Mouse (Mus musculus): Measurements from ENCODE around the gene Ergic1. TPM values are rescaled to one million over a fixed set of nuclear protein-coding genes. Genes with fewer than 3 reads are reported as not detected.

The Ergic1 gene
- polyA plus RNA-seq, 1 experiment from 2014 or later: 96.1 TPM

- ATAC-seq (replicated peaks; ENCODE audit: low FRiP score): no peak
- no peaks in the 10 kb centered on the region for H3K4me1 ChIP-seq (replicated peaks; ENCODE audit: control insufficient read depth, insufficient read depth, low read length)
- H3K36me3 ChIP-seq (ENCODE audit: control insufficient read depth, insufficient read depth, low read length): peaks cover 16% of the 10 kb centered on the region; the same call in 1 of the 2 replicates
- H3K9me3 ChIP-seq (ENCODE audit: control insufficient read depth, low read length): no peaks in the 10 kb centered on the region
- no peak overlapping the region for H3K4me3 ChIP-seq (ENCODE audit: low read depth, low read length)
- H3K27ac ChIP-seq (ENCODE audit: low read depth, low read length): no peak overlapping the region
- H3K9ac ChIP-seq (ENCODE audit: low read depth, low read length): no peak overlapping the region
- no peaks in the 10 kb centered on the region for H3K27me3 ChIP-seq (replicated peaks; ENCODE audit: control insufficient read depth, insufficient read depth, low read length)
- 87% methylated on average over 6 of the region's 6 CpGs for WGBS
- H3K4me2 ChIP-seq: no peak overlapping the region
- no peak for DNase-seq (ENCODE audit: low spot score)
Observed at GRCm38 (mm10) chr17:26623991-26624390, 62.7 kb downstream of the Ergic1 start.

DNA sequence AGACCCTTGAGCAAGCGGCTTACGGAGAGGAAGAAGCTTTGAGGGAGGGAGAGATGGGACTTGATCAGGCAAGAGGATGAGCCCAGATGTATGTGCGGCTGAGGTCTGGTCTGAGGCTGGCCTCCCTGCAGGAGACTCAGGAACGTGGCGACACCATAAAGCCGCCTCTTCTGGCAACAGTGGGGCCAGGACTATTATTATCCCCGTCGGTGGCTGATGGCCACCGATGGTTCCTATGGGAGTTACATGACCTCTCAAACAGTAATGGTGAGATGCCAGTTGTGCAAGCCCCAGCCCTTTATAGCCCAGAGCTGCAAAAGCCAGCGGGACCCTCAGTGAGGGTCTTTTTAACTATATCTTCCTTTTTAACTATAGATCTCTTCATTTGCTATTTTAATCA lies 63.7 kb downstream of the Ergic1 start:
- ATAC-seq (replicated peaks; ENCODE audit: low FRiP score) (no peak), DNase-seq (ENCODE audit: low spot score) (no peak)
- Histone ChIP-seq H3K27me3 (replicated peaks; ENCODE audit: control insufficient read depth, insufficient read depth, low read length) (no peaks in the 10 kb centered on the region), H3K9me3 (ENCODE audit: control insufficient read depth, low read length) (no peaks in the 10 kb centered on the region), H3K4me2 (no peak overlapping the region), H3K36me3 (ENCODE audit: control insufficient read depth, insufficient read depth, low read length) (peaks cover 21% of the 10 kb centered on the region; the same call in 1 of the 2 replicates), H3K4me3 (ENCODE audit: low read depth, low read length) (no peak overlapping the region), H3K9ac (ENCODE audit: low read depth, low read length) (no peak overlapping the region), H3K4me1 (replicated peaks; ENCODE audit: control insufficient read depth, insufficient read depth, low read length) (no peaks in the 10 kb centered on the region), H3K27ac (ENCODE audit: low read depth, low read length) (no peak overlapping the region)
- 88% methylated on average over 10 of the region's 10 CpGs for WGBS

DNA sequence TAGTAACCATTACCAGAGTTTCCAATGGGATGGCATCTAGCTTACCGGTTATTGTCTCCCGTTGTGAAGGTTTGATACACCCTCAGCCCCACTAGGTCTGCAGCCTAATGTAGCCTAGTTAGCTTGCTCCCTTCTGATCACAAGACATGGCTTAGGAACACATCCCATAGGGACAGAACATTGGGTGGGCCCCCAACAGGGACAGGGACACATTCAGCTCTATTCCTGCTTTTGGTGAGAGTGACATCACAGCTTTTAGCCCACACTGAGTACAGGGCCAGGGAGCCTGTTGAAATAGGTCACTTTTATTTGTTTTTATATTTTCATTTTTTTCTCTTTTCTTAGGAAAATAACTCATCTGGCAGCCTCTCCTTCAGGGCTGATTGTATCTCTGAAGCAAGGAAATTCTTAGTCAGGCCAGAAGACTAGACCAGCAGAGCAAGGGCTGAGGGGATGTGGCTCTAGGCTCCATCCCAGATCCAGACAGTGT lies 64.3 kb downstream of the Ergic1 start:
- Histone ChIP-seq H3K4me2 (no peak overlapping the region), H3K4me3 (ENCODE audit: low read depth, low read length) (no peak overlapping the region), H3K9me3 (ENCODE audit: control insufficient read depth, low read length) (no peaks in the 10 kb centered on the region), H3K27ac (ENCODE audit: low read depth, low read length) (no peak overlapping the region), H3K27me3 (replicated peaks; ENCODE audit: control insufficient read depth, insufficient read depth, low read length) (no peaks in the 10 kb centered on the region), H3K36me3 (ENCODE audit: control insufficient read depth, insufficient read depth, low read length) (peaks cover 24% of the 10 kb centered on the region; the same call in 1 of the 2 replicates), H3K4me1 (replicated peaks; ENCODE audit: control insufficient read depth, insufficient read depth, low read length) (no peaks in the 10 kb centered on the region), H3K9ac (ENCODE audit: low read depth, low read length) (no peak overlapping the region)
- ATAC-seq (replicated peaks; ENCODE audit: low FRiP score) (no peak), DNase-seq (ENCODE audit: low spot score) (no peak)
- 88% methylated on average over 2 of the region's 2 CpGs for WGBS

GRCm38 (mm10) chr17:26628479-26628878 lies 67.2 kb downstream of the Ergic1 start:
- 90% methylated on average over 6 of the region's 6 CpGs for WGBS
- no peak overlapping the region for H3K4me2 ChIP-seq
- DNase-seq (ENCODE audit: low spot score): no peak
- ATAC-seq (replicated peaks; ENCODE audit: low FRiP score): no peak
- H3K4me1 ChIP-seq (replicated peaks; ENCODE audit: control insufficient read depth, insufficient read depth, low read length): no peaks in the 10 kb centered on the region
- no peaks in the 10 kb centered on the region for H3K27me3 ChIP-seq (replicated peaks; ENCODE audit: control insufficient read depth, insufficient read depth, low read length)
- H3K27ac ChIP-seq (ENCODE audit: low read depth, low read length): no peak overlapping the region
- no peak overlapping the region for H3K9ac ChIP-seq (ENCODE audit: low read depth, low read length)
- no peaks in the 10 kb centered on the region for H3K9me3 ChIP-seq (ENCODE audit: control insufficient read depth, low read length)
- no peak overlapping the region for H3K4me3 ChIP-seq (ENCODE audit: low read depth, low read length)
- peaks cover 24% of the 10 kb centered on the region; the same call in 1 of the 2 replicates for H3K36me3 ChIP-seq (ENCODE audit: control insufficient read depth, insufficient read depth, low read length)

- Histone ChIP-seq H3K27ac (ENCODE audit: low read depth, low read length) (no peak overlapping the region), H3K4me1 (replicated peaks; ENCODE audit: control insufficient read depth, insufficient read depth, low read length) (no peaks in the 10 kb centered on the region), H3K27me3 (replicated peaks; ENCODE audit: control insufficient read depth, insufficient read depth, low read length) (no peaks in the 10 kb centered on the region), H3K4me2 (no peak overlapping the region), H3K9ac (ENCODE audit: low read depth, low read length) (no peak overlapping the region), H3K9me3 (ENCODE audit: control insufficient read depth, low read length) (no peaks in the 10 kb centered on the region), H3K4me3 (ENCODE audit: low read depth, low read length) (no peak overlapping the region), H3K36me3 (ENCODE audit: control insufficient read depth, insufficient read depth, low read length) (peaks cover 24% of the 10 kb centered on the region; the same call in 1 of the 2 replicates)
- WGBS: 85% methylated on average over 3 of the region's 3 CpGs
- ATAC-seq (replicated peaks; ENCODE audit: low FRiP score): no peak
- DNase-seq (ENCODE audit: low spot score): no peak
Observed at GRCm38 (mm10) chr17:26628936-26629335, 67.6 kb downstream of the Ergic1 start.

- DNase-seq (ENCODE audit: low spot score) (no peak), ATAC-seq (replicated peaks; ENCODE audit: low FRiP score) (no peak)
- H3K27ac ChIP-seq (ENCODE audit: low read depth, low read length): no peak overlapping the region
- H3K36me3 ChIP-seq (ENCODE audit: control insufficient read depth, insufficient read depth, low read length): peaks cover 26% of the 10 kb centered on the region; the same call in 1 of the 2 replicates
- H3K4me2 ChIP-seq: no peak overlapping the region
- H3K9me3 ChIP-seq (ENCODE audit: control insufficient read depth, low read length): no peaks in the 10 kb centered on the region
- no peaks in the 10 kb centered on the region for H3K27me3 ChIP-seq (replicated peaks; ENCODE audit: control insufficient read depth, insufficient read depth, low read length)
- 95% methylated on average over 8 of the region's 8 CpGs for WGBS
- no peak overlapping the region for H3K4me3 ChIP-seq (ENCODE audit: low read depth, low read length)
- no peak overlapping the region for H3K9ac ChIP-seq (ENCODE audit: low read depth, low read length)
- H3K4me1 ChIP-seq (replicated peaks; ENCODE audit: control insufficient read depth, insufficient read depth, low read length): no peaks in the 10 kb centered on the region
Observed at GRCm38 (mm10) chr17:26631811-26632327, 70.6 kb downstream of the Ergic1 start.

DNA sequence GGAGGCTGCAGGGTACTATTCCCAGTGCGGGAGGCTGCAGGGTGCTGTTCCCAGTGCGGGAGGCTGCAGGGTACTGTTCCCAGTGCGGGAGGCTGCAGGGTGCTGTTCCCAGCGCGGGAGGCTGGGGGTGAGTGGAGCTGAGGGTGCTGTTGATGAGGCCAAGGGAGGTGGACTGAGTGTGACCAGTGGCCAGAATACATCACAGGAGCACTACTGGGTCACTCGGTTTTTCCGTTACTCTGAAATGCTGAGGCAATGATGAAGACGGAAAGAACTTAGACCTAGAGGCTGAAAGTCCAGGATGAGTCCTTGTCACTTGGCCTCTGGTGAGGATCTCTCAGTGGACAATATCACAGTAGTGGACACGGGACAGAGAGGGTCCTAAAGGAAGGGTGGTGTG lies 71.9 kb downstream of the Ergic1 start:
- no peak overlapping the region for H3K4me3 ChIP-seq (ENCODE audit: low read depth, low read length)
- DNase-seq (ENCODE audit: low spot score): no peak
- peaks cover 26% of the 10 kb centered on the region; the same call in 1 of the 2 replicates for H3K36me3 ChIP-seq (ENCODE audit: control insufficient read depth, insufficient read depth, low read length)
- H3K9me3 ChIP-seq (ENCODE audit: control insufficient read depth, low read length): no peaks in the 10 kb centered on the region
- no peak overlapping the region for H3K27ac ChIP-seq (ENCODE audit: low read depth, low read length)
- ATAC-seq (replicated peaks; ENCODE audit: low FRiP score): no peak
- no peaks in the 10 kb centered on the region; the same call in 1 of the 2 replicates for H3K4me1 ChIP-seq (replicated peaks; ENCODE audit: control insufficient read depth, insufficient read depth, low read length)
- no peak overlapping the region for H3K4me2 ChIP-seq
- 92% methylated on average over 9 of the region's 9 CpGs for WGBS
- no peaks in the 10 kb centered on the region for H3K27me3 ChIP-seq (replicated peaks; ENCODE audit: control insufficient read depth, insufficient read depth, low read length)
- no peak overlapping the region for H3K9ac ChIP-seq (ENCODE audit: low read depth, low read length)

DNA sequence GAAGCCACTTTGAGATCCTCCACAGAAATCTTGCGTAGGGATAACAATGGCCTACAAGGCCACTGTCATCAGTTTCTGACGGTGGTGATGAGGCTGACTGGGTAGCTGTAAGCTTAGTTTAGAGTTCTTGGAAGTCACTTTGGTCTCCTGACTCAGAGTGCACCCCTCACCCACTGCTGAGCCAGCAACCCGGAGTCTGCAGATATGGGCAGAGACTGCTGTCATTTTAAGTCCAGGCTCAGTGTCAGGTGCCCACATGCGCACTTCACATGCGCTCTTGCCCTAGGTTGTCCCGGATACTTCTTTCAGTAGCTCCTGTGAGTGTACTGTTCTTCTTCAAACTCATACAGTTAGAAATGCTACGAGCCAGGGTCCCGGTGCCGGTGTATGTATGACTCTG lies 72.6 kb downstream of the Ergic1 start:
- Histone ChIP-seq H3K9me3 (ENCODE audit: control insufficient read depth, low read length) (no peaks in the 10 kb centered on the region), H3K4me2 (no peak overlapping the region), H3K4me3 (ENCODE audit: low read depth, low read length) (no peak overlapping the region), H3K9ac (ENCODE audit: low read depth, low read length) (no peak overlapping the region), H3K27ac (ENCODE audit: low read depth, low read length) (no peak overlapping the region), H3K4me1 (replicated peaks; ENCODE audit: control insufficient read depth, insufficient read depth, low read length) (no peaks in the 10 kb centered on the region; the same call in none of the 2 replicates), H3K27me3 (replicated peaks; ENCODE audit: control insufficient read depth, insufficient read depth, low read length) (no peaks in the 10 kb centered on the region), H3K36me3 (ENCODE audit: control insufficient read depth, insufficient read depth, low read length) (peaks cover 22% of the 10 kb centered on the region; the same call in 1 of the 2 replicates)
- WGBS: 90% methylated on average over 9 of the region's 9 CpGs
- no peak for ATAC-seq (replicated peaks; ENCODE audit: low FRiP score)
- no peak for DNase-seq (ENCODE audit: low spot score)

- Histone ChIP-seq H3K4me3 (ENCODE audit: low read depth, low read length) (no peak overlapping the region), H3K9me3 (ENCODE audit: control insufficient read depth, low read length) (no peaks in the 10 kb centered on the region)
Observed at GRCm38 (mm10) chr17:26634539-26634938, 73.2 kb downstream of the Ergic1 start.

More at GRCm38 (mm10) chr17:26634539-26634938, 73.2 kb downstream of the Ergic1 start:
- Histone ChIP-seq H3K27ac (ENCODE audit: low read depth, low read length) (no peak overlapping the region), H3K4me2 (no peak overlapping the region), H3K4me1 (replicated peaks; ENCODE audit: control insufficient read depth, insufficient read depth, low read length) (no peaks in the 10 kb centered on the region; the same call in none of the 2 replicates), H3K36me3 (ENCODE audit: control insufficient read depth, insufficient read depth, low read length) (peaks cover 22% of the 10 kb centered on the region; the same call in 1 of the 2 replicates), H3K27me3 (replicated peaks; ENCODE audit: control insufficient read depth, insufficient read depth, low read length) (no peaks in the 10 kb centered on the region), H3K9ac (ENCODE audit: low read depth, low read length) (no peak overlapping the region)
- no peak for DNase-seq (ENCODE audit: low spot score)
- WGBS: 84% methylated on average over 7 of the region's 7 CpGs
- ATAC-seq (replicated peaks; ENCODE audit: low FRiP score): no peak

All from liver, embryonic 11.5 days (tissue).